Mouse (Mus musculus) testis, postnatal 10 days (tissue): ENCODE data around the gene Smox.

Source experiments
- DNase-seq: peaks from one replicate; pipeline ENCODE4 v3.0.0; 2021; ENCODE audit warnings: low spot score

The Smox gene

GRCm38 (mm10) chr2:131513477-131513876 is 22.2 kb downstream of the Smox start:
- no peak for DNase-seq

GRCm38 (mm10) chr2:131514055-131514621 is 22.8 kb downstream of the Smox start:
- peak; percentile 52 for DNase-seq

GRCm38 (mm10) chr2:131517550-131517949 is 26.3 kb downstream of the Smox start:
- no peak for DNase-seq

GRCm38 (mm10) chr2:131518790-131519189 is 27.5 kb downstream of the Smox start:
- no peak for DNase-seq

- no peak for DNase-seq
Observed at GRCm38 (mm10) chr2:131520743-131521142, 29.4 kb downstream of the Smox start.

GRCm38 (mm10) chr2:131527061-131527460 is 35.8 kb downstream of the Smox start:
- peak; percentile 75 for DNase-seq

GRCm38 (mm10) chr2:131529898-131530622 is 38.8 kb downstream of the Smox start:
- DNase-seq = peak; percentile 71

GRCm38 (mm10) chr2:131530623-131531008 is 39.3 kb downstream of the Smox start:
- peak; percentile 67 for DNase-seq

- no peak for DNase-seq
Observed at GRCm38 (mm10) chr2:131531271-131531670, 40.0 kb downstream of the Smox start.

- no peak for DNase-seq
Observed at GRCm38 (mm10) chr2:131535168-131535567, 43.9 kb downstream of the Smox start.

GRCm38 (mm10) chr2:131538341-131538740 is 47.0 kb downstream of the Smox start:
- no peak for DNase-seq

GRCm38 (mm10) chr2:131539780-131540179 is 48.5 kb downstream of the Smox start:
- no peak for DNase-seq

- no peak for DNase-seq
Observed at GRCm38 (mm10) chr2:131541686-131542085, 50.4 kb downstream of the Smox start.

- DNase-seq = no peak
Observed at GRCm38 (mm10) chr2:131542531-131542930, 51.2 kb downstream of the Smox start.

GRCm38 (mm10) chr2:131545386-131546307 is 54.4 kb downstream of the Smox start:
- peak; percentile 77 for DNase-seq

- peak; percentile 51 for DNase-seq
Observed at GRCm38 (mm10) chr2:131546308-131546700, 55.0 kb downstream of the Smox start.

GRCm38 (mm10) chr2:131546745-131547408 is 55.6 kb downstream of the Smox start:
- DNase-seq = no peak

- no peak for DNase-seq
Observed at GRCm38 (mm10) chr2:131548330-131548729, 57.0 kb downstream of the Smox start.

GRCm38 (mm10) chr2:131549090-131549489 is 57.8 kb downstream of the Smox start:
- DNase-seq = no peak

- no peak for DNase-seq
Observed at GRCm38 (mm10) chr2:131550474-131550873, 59.2 kb downstream of the Smox start.

- DNase-seq = no peak
Observed at GRCm38 (mm10) chr2:131550906-131551305, 59.6 kb downstream of the Smox start.
